Mouse (Mus musculus): ENCODE results near the gene A1bg.
A peak's percentile ranks its signal among the peaks of the same experiment; 100 is the strongest.

The A1bg gene

GRCm38 (mm10) chr15:60922912-60923311 lies at the start of gene A1bg:
Gene A1bg, minus strand, starts transcription at chr15:60923012.
- TF ChIP-seq GATA4 (IDR thresholded peaks at IDR 0.05; ENCODE audit: insufficient replicate concordance, low read length) = no peak

GRCm38 (mm10) chr15:60968549-60968861 lies 45.7 kb upstream of the A1bg start:
- TF ChIP-seq GATA4 (IDR thresholded peaks at IDR 0.05; ENCODE audit: insufficient replicate concordance, low read length) = no peak

GRCm38 (mm10) chr15:60967841-60968548 lies 45.2 kb upstream of the A1bg start:
- TF ChIP-seq GATA4 (IDR thresholded peaks at IDR 0.05; ENCODE audit: insufficient replicate concordance, low read length) = no peak

- TF ChIP-seq GATA4 (IDR thresholded peaks at IDR 0.05; ENCODE audit: insufficient replicate concordance, low read length) = peak; percentile 99
These were observed 2.9 kb upstream of the A1bg start for GRCm38 (mm10) chr15:60925686-60926085.

GRCm38 (mm10) chr15:60903763-60904697 lies 18.8 kb downstream of the A1bg start:
- TF ChIP-seq GATA4 (IDR thresholded peaks at IDR 0.05; ENCODE audit: insufficient replicate concordance, low read length) = no peak

- no peak for TF ChIP-seq GATA4 (IDR thresholded peaks at IDR 0.05; ENCODE audit: insufficient replicate concordance, low read length)
These were observed 24.4 kb downstream of the A1bg start for GRCm38 (mm10) chr15:60898187-60898965.

- TF ChIP-seq GATA4 (IDR thresholded peaks at IDR 0.05; ENCODE audit: insufficient replicate concordance, low read length) = no peak
These were observed 26.8 kb downstream of the A1bg start for GRCm38 (mm10) chr15:60896040-60896439.

- TF ChIP-seq GATA4 (IDR thresholded peaks at IDR 0.05; ENCODE audit: insufficient replicate concordance, low read length) = no peak
These were observed 29.8 kb downstream of the A1bg start for GRCm38 (mm10) chr15:60892976-60893463.

- TF ChIP-seq GATA4 (IDR thresholded peaks at IDR 0.05; ENCODE audit: insufficient replicate concordance, low read length) = no peak
These were observed 34.1 kb downstream of the A1bg start for GRCm38 (mm10) chr15:60888724-60889123.

GRCm38 (mm10) chr15:60875721-60876120 lies 47.1 kb downstream of the A1bg start:
- TF ChIP-seq GATA4 (IDR thresholded peaks at IDR 0.05; ENCODE audit: insufficient replicate concordance, low read length) = no peak

GRCm38 (mm10) chr15:60862417-60862816 lies 60.4 kb downstream of the A1bg start:
- TF ChIP-seq GATA4 (IDR thresholded peaks at IDR 0.05; ENCODE audit: insufficient replicate concordance, low read length) = no peak

- no peak for TF ChIP-seq GATA4 (IDR thresholded peaks at IDR 0.05; ENCODE audit: insufficient replicate concordance, low read length)
These were observed 67.7 kb downstream of the A1bg start for GRCm38 (mm10) chr15:60855112-60855511.

- no peak for TF ChIP-seq GATA4 (IDR thresholded peaks at IDR 0.05; ENCODE audit: insufficient replicate concordance, low read length)
These were observed 68.7 kb downstream of the A1bg start for GRCm38 (mm10) chr15:60854151-60854550.

- TF ChIP-seq GATA4 (IDR thresholded peaks at IDR 0.05; ENCODE audit: insufficient replicate concordance, low read length) = no peak
These were observed 69.4 kb downstream of the A1bg start, which contains the start of gene Fam84b for GRCm38 (mm10) chr15:60853231-60853999. Gene Fam84b, minus strand, starts transcription at chr15:60853778.
